Mouse (Mus musculus) C3H10T1/2 (cell line): ENCODE data around the gene Exoc4. TPM values are rescaled to one million over a fixed set of nuclear protein-coding genes. Genes with fewer than 3 reads are reported as not detected.

Experiments
- polyA plus RNA-seq, 2 experiments: library from polyadenylated mRNA; unstranded; fragments of >200 nt; fragmentation: generic; extraction: Trizol; gene quantifications; one replicate each; pipeline ENCODE4 v1.2.1; 2012; ENCODE audit warnings: missing spikeins in 2 of 2

Exoc4 gene
- polyA plus RNA-seq, result 10 to 100 TPM in 1 of 2 experiments, 1 to 10 TPM in 1; 2.7 to 45.7 TPM

DNA sequence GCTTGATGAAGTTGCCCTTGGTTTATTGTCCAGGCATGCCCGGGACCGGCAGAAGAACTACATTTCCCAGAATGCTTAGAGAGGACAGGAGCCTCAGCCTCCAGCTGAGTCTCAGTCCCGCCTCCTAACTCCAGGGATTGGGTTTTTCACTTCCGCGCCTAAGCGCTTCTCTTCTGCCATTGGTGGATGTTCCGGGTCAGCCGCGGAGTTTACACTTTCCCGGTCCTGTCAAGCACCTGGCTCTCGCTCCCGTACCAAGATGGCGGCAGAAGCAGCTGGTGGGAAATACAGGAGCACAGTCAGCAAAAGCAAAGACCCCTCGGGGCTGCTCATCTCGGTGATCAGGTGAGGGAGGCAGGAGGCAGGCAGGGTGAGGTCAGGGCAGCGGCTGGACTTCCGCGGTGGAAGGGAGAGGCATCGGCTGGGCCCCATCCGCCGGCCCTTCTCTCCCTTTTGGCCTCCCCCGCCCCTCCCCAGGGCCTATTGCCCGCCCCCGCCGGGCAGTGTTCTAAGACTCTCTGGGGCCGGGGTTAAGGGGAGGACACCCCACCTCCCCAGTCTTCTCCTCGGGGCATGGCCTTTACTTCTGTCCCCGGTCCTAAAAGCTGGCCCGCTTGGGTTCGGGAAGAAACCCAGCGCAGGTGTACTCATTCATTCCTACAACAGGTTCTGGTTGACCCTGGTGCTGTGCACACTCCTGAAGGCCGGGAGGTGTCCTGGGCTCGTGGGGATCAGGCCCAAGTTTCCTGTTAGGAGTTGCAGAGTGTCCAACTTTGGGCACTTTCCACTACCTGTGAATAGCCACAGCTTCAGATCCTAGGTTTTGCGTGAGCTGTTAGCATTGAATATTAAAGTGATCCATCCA is at the start of gene Exoc4:
Gene Exoc4, plus strand, starts transcription at position 192 of the 865 bp plus-strand sequence.

Other genes starting within 250 kb of the Exoc4 start
- 10 to 100 TPM; 14.8 to 64.6 TPM for gene Chchd3, start 188.8 kb upstream of the Exoc4 start, polyA plus RNA-seq